Mouse (Mus musculus): ENCODE data around the gene Akt3. TPM values are rescaled to one million over a fixed set of nuclear protein-coding genes. Genes with fewer than 3 reads are reported as not detected.

The Akt3 gene
- polyA plus RNA-seq, 1 experiment from 2014 or later = 25.3 TPM

DNA sequence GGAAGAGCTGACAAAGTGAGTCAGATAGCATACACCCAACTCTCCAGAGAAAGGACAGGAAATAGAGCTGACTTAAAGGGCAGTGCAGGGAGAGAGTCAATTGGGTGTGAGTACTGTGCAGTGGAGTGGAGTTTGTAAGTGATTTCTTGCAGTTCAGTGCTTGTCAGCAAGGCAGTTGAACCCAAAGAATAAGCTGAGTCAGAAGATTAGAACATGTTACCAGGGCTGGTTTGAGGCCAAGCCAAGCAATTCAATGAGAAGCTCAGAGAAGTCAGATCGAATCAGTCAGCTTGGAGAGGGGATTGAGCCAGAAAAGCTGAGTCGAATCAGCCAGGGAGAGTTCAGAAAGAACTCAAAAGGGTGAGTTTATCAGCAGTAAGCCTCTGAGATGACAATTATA, 196.2 kb downstream of the Akt3 start:
- no peak overlapping the region for H3K4me2 ChIP-seq (ENCODE audit: low read depth)
- WGBS = 94% methylated on average over 2 of the region's 2 CpGs
- H3K27me3 ChIP-seq (ENCODE audit: control insufficient read depth, insufficient read depth, low read length) = no peaks in the 10 kb centered on the region
- H3K27ac ChIP-seq (ENCODE audit: low read depth, low read length) = no peak overlapping the region
- no peaks in the 10 kb centered on the region for H3K4me1 ChIP-seq (ENCODE audit: control insufficient read depth, insufficient read depth, low read length)
- ATAC-seq (ENCODE audit: insufficient read depth, low FRiP score, low TSS enrichment) (no peak), DNase-seq (ENCODE audit: low spot score) (no peak)
- H3K9me3 ChIP-seq (ENCODE audit: control insufficient read depth, low read length) = no peaks in the 10 kb centered on the region
- no peak overlapping the region for H3K9ac ChIP-seq (ENCODE audit: low read length)
- no peak overlapping the region for H3K4me3 ChIP-seq (ENCODE audit: low read depth, low read length)
- H3K36me3 ChIP-seq (ENCODE audit: control insufficient read depth, insufficient read depth, low read length) = no peaks in the 10 kb centered on the region

DNA sequence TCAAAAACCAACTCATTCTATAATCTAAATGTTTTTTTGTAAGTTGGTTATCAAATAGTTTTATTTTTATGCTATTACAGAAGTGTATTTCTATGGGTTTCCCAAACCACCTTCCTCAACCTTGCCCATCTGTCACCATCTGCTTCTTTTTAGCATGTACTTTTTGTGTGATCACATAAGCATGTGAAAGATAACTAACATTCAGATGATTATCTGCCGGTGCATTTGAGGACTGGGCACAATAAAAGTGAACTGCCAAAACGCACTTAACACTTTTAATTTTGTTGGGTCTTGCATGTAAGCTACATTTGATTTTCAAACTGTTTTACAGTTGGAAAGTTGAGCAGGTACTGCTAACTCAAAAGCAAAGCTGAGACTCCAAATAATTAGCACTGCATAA, 203.1 kb downstream of the Akt3 start:
- no peak for ATAC-seq (ENCODE audit: insufficient read depth, low FRiP score, low TSS enrichment)
- 75% methylated on average over 2 of the region's 2 CpGs for WGBS
- H3K27me3 ChIP-seq (ENCODE audit: control insufficient read depth, insufficient read depth, low read length) = no peaks in the 10 kb centered on the region
- no peaks in the 10 kb centered on the region for H3K36me3 ChIP-seq (ENCODE audit: control insufficient read depth, insufficient read depth, low read length)
- H3K4me3 ChIP-seq (ENCODE audit: low read depth, low read length) = no peak overlapping the region
- H3K9ac ChIP-seq (ENCODE audit: low read length) = no peak overlapping the region
- no peak overlapping the region for H3K4me2 ChIP-seq (ENCODE audit: low read depth)
- no peaks in the 10 kb centered on the region for H3K4me1 ChIP-seq (ENCODE audit: control insufficient read depth, insufficient read depth, low read length)
- H3K27ac ChIP-seq (ENCODE audit: low read depth, low read length) = no peak overlapping the region
- no peak for DNase-seq (ENCODE audit: low spot score)
- H3K9me3 ChIP-seq (ENCODE audit: control insufficient read depth, low read length) = no peaks in the 10 kb centered on the region

DNA sequence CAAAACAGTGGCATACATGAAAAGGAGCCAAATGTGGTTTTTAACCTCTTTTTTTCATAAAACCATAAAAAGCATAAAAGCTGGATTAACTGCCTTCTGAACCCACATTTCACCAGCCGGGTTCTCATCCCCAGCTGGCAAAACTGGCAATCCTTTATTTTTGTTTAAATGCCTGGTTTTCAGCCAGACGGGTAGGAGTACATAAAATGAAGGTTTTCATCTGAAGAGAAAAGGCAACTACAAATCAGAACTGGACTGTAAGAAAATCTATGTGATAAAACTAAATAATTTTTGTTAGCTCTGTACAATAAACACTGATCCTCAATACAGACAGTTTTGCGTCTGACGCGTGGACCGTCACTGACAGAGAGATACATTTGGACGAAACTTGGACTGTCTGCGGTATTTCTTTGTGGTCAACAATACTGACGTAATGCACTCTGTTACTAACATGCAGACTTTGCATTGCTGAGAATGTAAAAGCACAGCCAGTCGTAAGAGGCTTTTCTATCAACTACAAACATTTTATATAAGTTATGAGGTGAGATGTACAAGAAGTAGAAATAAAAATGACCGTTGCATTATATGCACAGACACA, 206.5 kb downstream of the Akt3 start:
- Histone ChIP-seq H3K4me2 (ENCODE audit: low read depth) (no peak overlapping the region), H3K27ac (ENCODE audit: low read depth, low read length) (no peak overlapping the region), H3K27me3 (ENCODE audit: control insufficient read depth, insufficient read depth, low read length) (no peaks in the 10 kb centered on the region), H3K36me3 (ENCODE audit: control insufficient read depth, insufficient read depth, low read length) (no peaks in the 10 kb centered on the region), H3K4me1 (ENCODE audit: control insufficient read depth, insufficient read depth, low read length) (no peaks in the 10 kb centered on the region), H3K9ac (ENCODE audit: low read length) (no peak overlapping the region), H3K4me3 (ENCODE audit: low read depth, low read length) (no peak overlapping the region), H3K9me3 (ENCODE audit: control insufficient read depth, low read length) (no peaks in the 10 kb centered on the region)
- ATAC-seq (ENCODE audit: insufficient read depth, low FRiP score, low TSS enrichment) = no peak
- no peak for DNase-seq (ENCODE audit: low spot score)
- WGBS = 89% methylated on average over 11 of the region's 11 CpGs

- H3K4me3 ChIP-seq (ENCODE audit: low read depth, low read length) = no peak overlapping the region
- no peaks in the 10 kb centered on the region for H3K9me3 ChIP-seq (ENCODE audit: control insufficient read depth, low read length)
- H3K27ac ChIP-seq (ENCODE audit: low read depth, low read length) = no peak overlapping the region
- 95% methylated on average over 2 of the region's 2 CpGs for WGBS
- H3K4me2 ChIP-seq (ENCODE audit: low read depth) = no peak overlapping the region
- H3K9ac ChIP-seq (ENCODE audit: low read length) = no peak overlapping the region
- ATAC-seq (ENCODE audit: insufficient read depth, low FRiP score, low TSS enrichment) (no peak), DNase-seq (ENCODE audit: low spot score) (no peak)
- H3K4me1 ChIP-seq (ENCODE audit: control insufficient read depth, insufficient read depth, low read length) = no peaks in the 10 kb centered on the region
- H3K36me3 ChIP-seq (ENCODE audit: control insufficient read depth, insufficient read depth, low read length) = no peaks in the 10 kb centered on the region
- no peaks in the 10 kb centered on the region for H3K27me3 ChIP-seq (ENCODE audit: control insufficient read depth, insufficient read depth, low read length)
Observed at GRCm38 (mm10) chr1:177048773-177049172, 209.2 kb downstream of the Akt3 start.

DNA sequence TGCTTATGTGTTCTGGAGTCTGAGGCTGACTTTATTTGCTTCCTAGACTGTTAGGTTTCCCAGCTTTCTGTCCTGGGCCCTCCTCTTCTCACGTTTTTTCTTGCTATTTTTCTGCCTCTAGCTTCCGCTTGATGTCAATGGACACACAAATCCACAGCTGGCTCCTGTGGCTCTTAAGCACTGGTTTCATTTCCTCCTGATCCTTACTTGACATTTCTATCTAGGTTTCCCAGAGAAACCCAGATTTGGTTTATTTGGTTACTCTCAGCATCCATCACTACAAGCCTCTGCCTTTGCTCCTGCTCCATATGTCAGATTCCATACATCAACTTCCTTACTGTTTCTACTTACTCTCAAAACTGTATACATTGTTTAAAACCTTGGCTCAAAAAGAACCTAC, 211.0 kb downstream of the Akt3 start:
- WGBS = 85% methylated on average over 2 of the region's 2 CpGs
- Histone ChIP-seq H3K27ac (ENCODE audit: low read depth, low read length) (no peak overlapping the region), H3K36me3 (ENCODE audit: control insufficient read depth, insufficient read depth, low read length) (no peaks in the 10 kb centered on the region), H3K27me3 (ENCODE audit: control insufficient read depth, insufficient read depth, low read length) (no peaks in the 10 kb centered on the region), H3K4me1 (ENCODE audit: control insufficient read depth, insufficient read depth, low read length) (no peaks in the 10 kb centered on the region), H3K9me3 (ENCODE audit: control insufficient read depth, low read length) (no peaks in the 10 kb centered on the region), H3K9ac (ENCODE audit: low read length) (no peak overlapping the region), H3K4me3 (ENCODE audit: low read depth, low read length) (no peak overlapping the region), H3K4me2 (ENCODE audit: low read depth) (no peak overlapping the region)
- no peak for ATAC-seq (ENCODE audit: insufficient read depth, low FRiP score, low TSS enrichment)
- DNase-seq (ENCODE audit: low spot score) = no peak

DNA sequence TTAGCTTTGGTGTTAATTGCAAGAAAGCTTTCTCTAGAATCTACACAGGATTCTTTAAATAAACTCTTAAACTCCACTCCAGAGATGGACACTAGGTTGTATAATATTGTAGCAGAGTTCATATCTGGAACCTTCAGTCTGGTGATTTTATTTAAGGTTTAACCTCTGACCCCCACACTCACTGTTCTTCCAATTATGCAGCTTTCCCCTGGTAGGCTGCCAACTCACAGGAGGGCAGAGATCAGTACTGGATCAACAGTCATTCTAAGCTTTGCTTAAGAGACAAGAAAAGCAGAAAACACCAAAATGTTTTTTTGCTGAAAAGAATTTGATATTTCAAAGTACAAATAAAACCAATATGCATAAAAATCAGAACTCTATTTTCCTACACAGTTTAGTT, 212.1 kb downstream of the Akt3 start:
- Histone ChIP-seq H3K9ac (ENCODE audit: low read length) (no peak overlapping the region), H3K4me1 (ENCODE audit: control insufficient read depth, insufficient read depth, low read length) (no peaks in the 10 kb centered on the region), H3K36me3 (ENCODE audit: control insufficient read depth, insufficient read depth, low read length) (no peaks in the 10 kb centered on the region), H3K4me3 (ENCODE audit: low read depth, low read length) (no peak overlapping the region), H3K9me3 (ENCODE audit: control insufficient read depth, low read length) (no peaks in the 10 kb centered on the region), H3K27me3 (ENCODE audit: control insufficient read depth, insufficient read depth, low read length) (no peaks in the 10 kb centered on the region), H3K27ac (ENCODE audit: low read depth, low read length) (no peak overlapping the region), H3K4me2 (ENCODE audit: low read depth) (no peak overlapping the region)
- DNase-seq (ENCODE audit: low spot score) (no peak), ATAC-seq (ENCODE audit: insufficient read depth, low FRiP score, low TSS enrichment) (no peak)

DNA sequence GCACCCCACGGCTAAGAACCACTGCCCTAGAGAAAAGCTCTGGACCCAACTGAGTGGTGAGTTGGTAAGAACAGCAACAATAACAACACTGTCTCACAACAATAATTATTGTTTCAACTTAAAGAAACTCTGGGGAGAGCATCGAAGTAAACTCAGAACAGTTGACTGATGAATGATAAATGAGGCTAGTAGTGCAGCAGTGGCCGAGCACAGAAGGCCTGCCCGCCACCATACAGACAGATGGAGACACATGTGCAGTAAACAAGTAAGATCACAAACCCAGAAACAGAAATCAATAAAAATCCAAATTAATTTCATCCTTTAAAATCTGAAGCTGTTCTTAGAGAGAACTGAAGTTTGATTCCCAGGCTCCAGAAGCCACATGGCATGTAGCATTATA, 217.9 kb downstream of the Akt3 start:
- no peaks in the 10 kb centered on the region for H3K36me3 ChIP-seq (ENCODE audit: control insufficient read depth, insufficient read depth, low read length)

DNA sequence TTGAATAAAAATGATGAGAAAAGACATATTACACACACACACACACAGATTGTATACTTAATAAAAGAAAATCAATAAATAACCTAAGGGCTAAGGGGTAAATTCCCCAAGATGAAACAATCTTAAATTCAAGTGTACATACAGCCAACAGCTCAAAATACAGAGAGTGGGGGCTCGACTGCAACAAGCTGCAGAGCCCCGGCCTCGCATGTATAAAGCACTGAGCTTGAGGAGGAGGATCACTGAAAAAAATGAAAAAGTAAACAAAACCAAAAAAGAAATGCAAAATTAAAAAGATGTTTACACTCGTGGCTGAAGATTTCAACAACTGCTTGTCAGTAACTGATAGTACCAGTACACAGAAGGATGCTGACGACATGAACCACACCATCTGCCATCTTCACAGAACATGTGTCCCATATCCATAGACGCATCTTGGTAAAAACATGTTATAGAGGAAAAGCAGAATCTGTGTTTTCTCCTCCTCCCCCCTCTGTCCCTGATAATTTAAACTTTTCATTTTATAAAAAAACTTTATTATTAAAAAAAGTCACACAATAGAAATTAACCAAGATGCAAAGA, 218.8 kb downstream of the Akt3 start:
- DNase-seq (ENCODE audit: low spot score) = no peak
- H3K27me3 ChIP-seq (ENCODE audit: control insufficient read depth, insufficient read depth, low read length) = no peaks in the 10 kb centered on the region
- no peaks in the 10 kb centered on the region for H3K36me3 ChIP-seq (ENCODE audit: control insufficient read depth, insufficient read depth, low read length)
- H3K4me3 ChIP-seq (ENCODE audit: low read depth, low read length) = no peak overlapping the region
- no peak overlapping the region for H3K9ac ChIP-seq (ENCODE audit: low read length)
- 81% methylated on average over 6 of the region's 6 CpGs for WGBS
- no peak overlapping the region for H3K4me2 ChIP-seq (ENCODE audit: low read depth)
- no peak for ATAC-seq (ENCODE audit: insufficient read depth, low FRiP score, low TSS enrichment)
- no peaks in the 10 kb centered on the region for H3K4me1 ChIP-seq (ENCODE audit: control insufficient read depth, insufficient read depth, low read length)
- no peak overlapping the region for H3K27ac ChIP-seq (ENCODE audit: low read depth, low read length)
- H3K9me3 ChIP-seq (ENCODE audit: control insufficient read depth, low read length) = no peaks in the 10 kb centered on the region

More for the DNA sequence above, 217.9 kb downstream of the Akt3 start:
- no peak for DNase-seq (ENCODE audit: low spot score)
- H3K4me2 ChIP-seq (ENCODE audit: low read depth) = no peak overlapping the region
- H3K27ac ChIP-seq (ENCODE audit: low read depth, low read length) = no peak overlapping the region
- no peaks in the 10 kb centered on the region for H3K27me3 ChIP-seq (ENCODE audit: control insufficient read depth, insufficient read depth, low read length)
- ATAC-seq (ENCODE audit: insufficient read depth, low FRiP score, low TSS enrichment) = no peak
- H3K9me3 ChIP-seq (ENCODE audit: control insufficient read depth, low read length) = no peaks in the 10 kb centered on the region
- H3K4me3 ChIP-seq (ENCODE audit: low read depth, low read length) = no peak overlapping the region
- H3K9ac ChIP-seq (ENCODE audit: low read length) = no peak overlapping the region
- H3K4me1 ChIP-seq (ENCODE audit: control insufficient read depth, insufficient read depth, low read length) = no peaks in the 10 kb centered on the region
- WGBS = 40% methylated on average over 4 of the region's 4 CpGs

DNA sequence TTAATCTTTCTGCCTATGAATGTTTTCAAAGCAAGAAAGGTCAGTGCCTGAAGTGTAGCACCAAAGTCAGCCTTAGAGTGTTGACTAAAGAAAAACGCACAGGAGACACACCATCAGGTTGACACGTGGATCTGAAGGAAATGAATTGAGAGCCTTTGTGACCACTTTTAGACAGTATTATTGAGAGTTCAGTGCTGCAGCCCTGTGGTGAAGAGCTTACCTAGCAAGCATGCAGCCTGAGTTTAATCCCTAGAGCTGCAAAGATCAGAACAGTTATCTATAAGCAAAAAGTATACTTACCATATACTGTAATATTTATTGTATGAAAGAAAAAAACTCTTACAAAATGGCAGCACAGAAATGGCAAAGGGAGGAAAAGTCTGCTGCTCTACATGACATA, 219.6 kb downstream of the Akt3 start:
- DNase-seq (ENCODE audit: low spot score) (no peak), ATAC-seq (ENCODE audit: insufficient read depth, low FRiP score, low TSS enrichment) (no peak)
- 66% methylated on average over 2 of the region's 2 CpGs for WGBS
- Histone ChIP-seq H3K4me2 (ENCODE audit: low read depth) (no peak overlapping the region), H3K27ac (ENCODE audit: low read depth, low read length) (no peak overlapping the region), H3K27me3 (ENCODE audit: control insufficient read depth, insufficient read depth, low read length) (no peaks in the 10 kb centered on the region), H3K9me3 (ENCODE audit: control insufficient read depth, low read length) (no peaks in the 10 kb centered on the region), H3K36me3 (ENCODE audit: control insufficient read depth, insufficient read depth, low read length) (no peaks in the 10 kb centered on the region), H3K9ac (ENCODE audit: low read length) (no peak overlapping the region), H3K4me3 (ENCODE audit: low read depth, low read length) (no peak overlapping the region), H3K4me1 (ENCODE audit: control insufficient read depth, insufficient read depth, low read length) (no peaks in the 10 kb centered on the region)
